Mouse (Mus musculus): ENCODE data around the gene 1600015I10Rik.
"Not testable (repeated sequence)": the region's sequence is repeated elsewhere in the genome, so short reads cannot be mapped to it uniquely, and the experiment has no call there.

1600015I10Rik gene

GRCm38 (mm10) chr6:48929595-48929994, at the start of gene 1600015I10Rik:
Gene 1600015I10Rik (plus strand): TSS chr6:48929895.
- no peak for DNase-seq (ENCODE audit: low spot score)

GRCm38 (mm10) chr6:48894203-48894602, 35.5 kb upstream of the 1600015I10Rik start:
- DNase-seq (ENCODE audit: low spot score), result no peak

- DNase-seq (ENCODE audit: low spot score), result no peak
These were observed 34.5 kb upstream of the 1600015I10Rik start for GRCm38 (mm10) chr6:48894938-48895818.

- DNase-seq (ENCODE audit: low spot score), result no peak
These were observed 33.8 kb upstream of the 1600015I10Rik start for GRCm38 (mm10) chr6:48895941-48896340.

- DNase-seq (ENCODE audit: low spot score), result no peak
These were observed 32.7 kb upstream of the 1600015I10Rik start for GRCm38 (mm10) chr6:48896956-48897355.

- DNase-seq (ENCODE audit: low spot score), result not testable (repeated sequence)
These were observed 28.4 kb upstream of the 1600015I10Rik start for GRCm38 (mm10) chr6:48901316-48901715.

GRCm38 (mm10) chr6:48902511-48903406, 26.9 kb upstream of the 1600015I10Rik start:
- no peak for DNase-seq (ENCODE audit: low spot score)

- DNase-seq (ENCODE audit: low spot score), result no peak
These were observed 26.3 kb upstream of the 1600015I10Rik start for GRCm38 (mm10) chr6:48903437-48903836.

- DNase-seq (ENCODE audit: low spot score), result no peak
These were observed 24.1 kb upstream of the 1600015I10Rik start for GRCm38 (mm10) chr6:48905606-48906005.

- no peak for DNase-seq (ENCODE audit: low spot score)
These were observed 23.3 kb upstream of the 1600015I10Rik start for GRCm38 (mm10) chr6:48906371-48906770.

GRCm38 (mm10) chr6:48909229-48909628, 20.5 kb upstream of the 1600015I10Rik start:
- DNase-seq (ENCODE audit: low spot score), result no peak

GRCm38 (mm10) chr6:48912033-48912432, 17.7 kb upstream of the 1600015I10Rik start:
- DNase-seq (ENCODE audit: low spot score), result no peak

GRCm38 (mm10) chr6:48913587-48913986, 16.1 kb upstream of the 1600015I10Rik start:
- DNase-seq (ENCODE audit: low spot score), result no peak

- no peak for DNase-seq (ENCODE audit: low spot score)
These were observed 19.9 kb downstream of the 1600015I10Rik start for GRCm38 (mm10) chr6:48949596-48949995.

- no peak for DNase-seq (ENCODE audit: low spot score)
These were observed 21.0 kb downstream of the 1600015I10Rik start for GRCm38 (mm10) chr6:48950676-48951075.

- no peak for DNase-seq (ENCODE audit: low spot score)
These were observed 21.9 kb downstream of the 1600015I10Rik start for GRCm38 (mm10) chr6:48951630-48952029.

GRCm38 (mm10) chr6:48953220-48953619, 23.5 kb downstream of the 1600015I10Rik start:
- DNase-seq (ENCODE audit: low spot score), result no peak

GRCm38 (mm10) chr6:48954211-48954610, 24.5 kb downstream of the 1600015I10Rik start:
- DNase-seq (ENCODE audit: low spot score), result no peak

GRCm38 (mm10) chr6:48954946-48955345, 25.3 kb downstream of the 1600015I10Rik start:
- no peak for DNase-seq (ENCODE audit: low spot score)

GRCm38 (mm10) chr6:48956785-48957184, 27.1 kb downstream of the 1600015I10Rik start:
- no peak for DNase-seq (ENCODE audit: low spot score)

- no peak for DNase-seq (ENCODE audit: low spot score)
These were observed 28.4 kb downstream of the 1600015I10Rik start for GRCm38 (mm10) chr6:48958053-48958452.

GRCm38 (mm10) chr6:48959151-48959550, 29.5 kb downstream of the 1600015I10Rik start:
- not testable (repeated sequence) for DNase-seq (ENCODE audit: low spot score)

- not testable (repeated sequence) for DNase-seq (ENCODE audit: low spot score)
These were observed 37.0 kb downstream of the 1600015I10Rik start for GRCm38 (mm10) chr6:48966696-48967095.
